Mouse (Mus musculus) activated CD4-positive, CD25-positive, alpha-beta regulatory T cell, adult 4 months (primary cell): ENCODE data around the gene Tiprl. TPM values are rescaled to one million over a fixed set of nuclear protein-coding genes. Genes with fewer than 3 reads are reported as not detected.

Experiments
- ATAC-seq: one replicate; pipeline ENCODE4 v1.8.0; 2017
- polyA plus RNA-seq, 2 experiments: library from polyadenylated mRNA; unstranded; fragments of 100-300 nt; shearing (Covaris generic); gene quantifications; one replicate each; pipeline ENCODE4 v1.2.1; 2017

Gene Tiprl
- polyA plus RNA-seq, 2 experiments from 2014 or later, result 115 to 125 TPM

DNA sequence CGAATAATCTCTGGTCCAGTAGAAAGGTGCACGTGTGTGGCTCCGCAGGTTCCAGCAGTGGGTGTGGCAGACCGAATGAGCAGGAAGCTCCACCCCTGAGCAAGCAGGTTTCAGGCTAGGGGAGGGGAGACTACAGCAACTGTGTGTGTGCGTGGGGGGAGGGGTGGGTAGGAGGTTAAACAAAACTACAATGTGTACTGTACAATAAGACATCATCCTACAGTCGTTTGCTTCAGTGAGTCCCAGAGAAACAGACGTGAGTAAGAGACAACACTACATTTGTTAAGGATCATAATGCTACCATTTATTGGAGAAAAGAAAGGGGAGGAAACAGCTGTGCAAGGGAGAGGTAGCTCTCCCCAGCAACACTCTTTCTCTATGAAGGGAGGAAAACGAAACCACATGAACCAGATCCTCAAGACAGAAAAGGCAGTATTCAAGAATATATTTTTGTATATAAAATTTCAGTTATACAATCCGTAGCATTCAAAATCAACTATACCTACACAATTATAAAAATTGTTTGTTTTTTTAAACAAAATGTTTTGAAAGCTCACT lies 62.7 kb downstream of the Tiprl start:
- ATAC-seq, result peak; percentile 78

GRCm38 (mm10) chr1:165171277-165171676 lies 65.5 kb downstream of the Tiprl start:
- ATAC-seq, result no peak

DNA sequence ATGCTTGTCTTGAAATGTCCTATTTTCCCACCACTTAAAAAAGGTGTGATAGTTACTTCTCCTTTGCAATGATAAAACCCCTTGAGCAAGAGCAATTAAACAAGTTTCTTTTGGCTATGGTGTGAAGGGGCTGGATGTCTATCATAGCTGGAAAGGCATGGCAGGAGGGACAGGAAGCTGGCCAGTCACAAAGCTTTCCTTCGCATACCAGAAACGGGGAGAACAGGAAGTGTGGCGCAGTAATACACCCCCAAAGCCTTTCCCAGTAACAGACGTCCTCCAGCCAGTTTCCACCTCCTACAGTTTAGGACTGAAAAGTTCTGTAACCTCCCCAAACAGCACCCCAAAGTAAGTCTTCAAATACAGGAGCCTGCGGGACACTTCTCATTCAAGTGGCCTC lies 66.6 kb downstream of the Tiprl start:
- no peak for ATAC-seq

DNA sequence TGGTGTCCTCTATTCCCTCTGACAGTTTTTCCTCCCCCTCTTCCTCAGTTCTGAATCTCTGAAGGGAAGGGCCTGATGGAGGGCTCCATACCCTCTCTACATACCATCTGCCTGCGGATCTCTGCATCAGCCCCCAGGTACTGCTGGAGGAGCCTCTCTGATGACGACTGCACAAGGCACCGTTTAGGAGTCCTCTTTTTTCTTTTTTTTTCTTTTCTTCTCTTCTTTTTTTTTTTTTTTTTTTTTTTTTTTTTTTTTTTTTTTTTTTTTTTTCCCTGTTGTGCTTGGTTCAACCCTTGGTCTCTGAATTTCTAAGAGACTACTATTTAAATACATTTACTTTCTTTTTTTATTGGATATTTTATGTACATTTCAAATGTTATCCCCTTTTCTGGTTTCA lies 67.3 kb downstream of the Tiprl start:
- ATAC-seq, result no peak

- ATAC-seq, result no peak
These were observed 71.9 kb downstream of the Tiprl start for GRCm38 (mm10) chr1:165164920-165165319.

Other genes starting within 250 kb of the Tiprl start
- gene Tbx19, start 76.2 kb downstream of the Tiprl start, polyA plus RNA-seq, result not detected
- 10 to 100 TPM; 25.5 to 25.9 TPM for gene Sft2d2, start 42.6 kb downstream of the Tiprl start, polyA plus RNA-seq
- not detected for gene Gpr161, start 58.8 kb upstream of the Tiprl start, polyA plus RNA-seq
- gene Dcaf6, start 223.5 kb upstream of the Tiprl start, polyA plus RNA-seq, result 1 to 10 TPM; 5.8 to 8.0 TPM
- 10 to 100 TPM; 68.3 to 83.6 TPM for gene Mpc2, start 223.6 kb upstream of the Tiprl start, polyA plus RNA-seq
- under 1 TPM in 1 of 2 experiments, not detected in 1; 0.75 TPM for gene Adcy10, start 248.2 kb upstream of the Tiprl start, polyA plus RNA-seq